Comparison of ENCODE assay signal across 19 mouse cellular contexts in genomic region chr2:150662007-150662406, GRCm38 (mm10). TPM values are rescaled to one million over a fixed set of nuclear protein-coding genes. Genes with fewer than 3 reads are reported as not detected.
"Had no signal": no experiment of that assay in that cellular context is flagged by ENCODE, and none has a peak within 500 bp of the region (broad histone marks: within the 10 kb centered on the region; RNA-seq: fewer than 3 reads in every experiment).

No protein-coding gene starts in this region.

- H3K9me3 ChIP-seq: limb, embryonic 13.5 days; midbrain, embryonic 13.5 days; neural tube, embryonic 12.5 days; stomach, embryonic 15.5 days had no signal

- ATAC-seq: intestine, embryonic 16.5 days; midbrain, embryonic 13.5 days had no signal

- H3K36me3 ChIP-seq: limb, embryonic 13.5 days had no signal

- H3K9ac ChIP-seq: limb, embryonic 13.5 days; midbrain, embryonic 13.5 days; neural tube, embryonic 12.5 days; stomach, embryonic 15.5 days had no signal

- DNase-seq: kidney, postnatal 14 days; layer of hippocampus, adult 9-11 months; layer of hippocampus, postnatal 36 days; left cerebral cortex, postnatal 4 days; lung, adult 18-20 months; right cerebral cortex, postnatal 14 days; thymus, postnatal 14 days had no signal

- H3K4me3 ChIP-seq: limb, embryonic 13.5 days; midbrain, embryonic 13.5 days; neural tube, embryonic 12.5 days; stomach, embryonic 15.5 days had no signal

- H3K4me2 ChIP-seq: limb, embryonic 13.5 days; midbrain, embryonic 13.5 days; neural tube, embryonic 12.5 days; stomach, embryonic 15.5 days had no signal

- H3K27me3 ChIP-seq: midbrain, embryonic 13.5 days; neural tube, embryonic 12.5 days; stomach, embryonic 15.5 days had no signal

- H3K27ac ChIP-seq: limb, embryonic 13.5 days; midbrain, embryonic 13.5 days; neural tube, embryonic 12.5 days; stomach, embryonic 15.5 days had no signal

RNA-seq across cellular contexts. Expression of gene Vsx1, which starts 27.2 kb away (rescaled TPM):
- total RNA-seq: liver, adult 2 months; megakaryocyte progenitor cell, adult 5-6 weeks; monocyte, adult 5-6 weeks had no signal
- polyA plus RNA-seq: intestine, embryonic 16.5 days; kidney, embryonic 14.5 days; large intestine, adult 2 months; liver, adult 2 months; lung, embryonic 16.5 days; spleen, adult 2 months; stomach, embryonic 15.5 days had no signal
